Mouse (Mus musculus) brain, embryonic 14.5 days (tissue): ENCODE measurements around the gene Olfm3. TPM values are rescaled to one million over a fixed set of nuclear protein-coding genes. Genes with fewer than 3 reads are reported as not detected.

Experiments
- DNase-seq: peaks from one replicate; pipeline ENCODE4 v3.0.0-alpha.2; 2011; ENCODE audit warnings: low read depth
- CTCF ChIP-seq: fragments of 200-500 bp; IDR thresholded peaks from 2 replicates; pipeline ENCODE4 v1.5.1; 2012; ENCODE audit warnings: inconsistent platforms, mild to moderate bottlenecking, moderate library complexity, borderline replicate concordance; ENCODE audit not compliant: insufficient read depth, insufficient read length; ENCODE audit errors: extremely low read depth
- POLR2A ChIP-seq: fragments of 200-500 bp; IDR thresholded peaks from 2 replicates; pipeline ENCODE4 v1.6.1; 2012; ENCODE audit warnings: mild to moderate bottlenecking, inconsistent platforms, borderline replicate concordance; ENCODE audit not compliant: poor library complexity, insufficient read depth, insufficient read length, severe bottlenecking; ENCODE audit errors: extremely low read depth
- polyA plus RNA-seq: library from polyadenylated mRNA; depleted of rRNA; stranded (reverse); fragments of >200 nt; gene quantifications from 2 replicates; pipeline ENCODE4 v1.2.3, GENCODE M21; 2012

Olfm3 gene
- polyA plus RNA-seq, 1 experiment: 6.7 TPM

DNA sequence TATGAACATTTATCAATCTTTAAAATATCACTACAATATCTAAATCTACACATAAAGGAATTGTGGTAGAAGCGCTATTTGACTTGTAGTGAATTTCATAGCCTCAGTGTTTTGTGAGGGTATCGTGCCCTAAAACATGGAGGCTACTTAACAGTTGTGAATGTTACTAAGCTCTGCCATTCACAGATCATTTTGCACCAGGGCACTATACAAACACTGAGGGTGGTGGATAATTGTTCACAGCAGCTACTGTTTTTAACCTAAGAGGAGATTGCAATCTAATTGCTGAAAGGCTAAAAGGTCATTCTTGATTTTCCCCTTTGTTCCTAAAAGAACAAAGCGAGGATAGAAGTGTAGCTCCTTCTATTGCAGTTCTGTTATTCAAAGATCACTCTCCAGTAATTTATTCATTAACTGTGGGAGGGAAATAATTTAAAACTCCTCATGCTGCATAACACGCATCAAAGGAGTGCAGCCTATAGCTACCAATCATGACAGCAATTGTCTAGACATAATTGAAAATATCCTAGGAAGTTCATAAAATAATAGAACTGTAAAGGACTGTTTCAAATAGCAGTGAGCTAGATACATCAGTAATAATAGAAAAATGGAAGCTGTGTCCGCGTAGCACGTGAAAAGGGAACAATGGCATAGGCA lies 55.6 kb downstream of the Olfm3 start:
- DNase-seq: peak; percentile 41
- TF ChIP-seq POLR2A (no peak), CTCF (no peak)

DNA sequence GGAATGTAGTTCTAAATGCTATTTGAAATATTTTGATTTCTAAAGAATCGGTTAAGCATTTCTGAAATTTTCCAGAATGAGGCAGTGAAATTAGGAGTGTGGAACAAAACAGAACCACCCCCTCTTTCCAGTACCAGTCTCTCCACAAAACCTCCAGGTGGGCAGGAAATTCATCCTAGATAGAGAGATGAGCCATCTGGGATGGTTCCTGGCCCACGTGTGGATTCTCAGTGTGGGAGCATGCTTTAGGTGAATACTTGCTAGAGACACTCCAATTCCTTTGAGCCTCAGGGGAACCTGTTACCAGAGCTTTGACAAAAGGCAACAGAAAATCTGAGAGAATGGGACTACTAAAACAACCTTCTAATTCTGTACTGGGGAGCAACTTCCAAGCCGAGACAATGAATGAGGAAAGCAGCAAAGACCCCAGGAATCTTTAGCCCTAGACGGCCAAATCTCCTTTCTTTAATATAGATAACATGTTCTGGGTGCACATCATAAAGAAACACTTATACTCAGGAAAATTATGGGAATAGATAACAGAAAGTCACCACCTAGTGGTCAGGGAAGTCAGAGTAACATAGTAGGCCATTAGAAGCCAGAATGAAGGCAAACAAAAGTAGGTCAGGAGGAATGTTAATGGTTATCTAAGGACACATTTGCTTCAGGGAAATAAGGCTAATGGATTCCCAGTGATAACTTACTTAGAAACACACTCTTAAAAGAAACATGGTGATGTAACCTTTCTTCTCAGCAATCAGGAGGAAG lies 58.6 kb downstream of the Olfm3 start:
- TF ChIP-seq CTCF (no peak), POLR2A (no peak)
- DNase-seq: no peak

DNA sequence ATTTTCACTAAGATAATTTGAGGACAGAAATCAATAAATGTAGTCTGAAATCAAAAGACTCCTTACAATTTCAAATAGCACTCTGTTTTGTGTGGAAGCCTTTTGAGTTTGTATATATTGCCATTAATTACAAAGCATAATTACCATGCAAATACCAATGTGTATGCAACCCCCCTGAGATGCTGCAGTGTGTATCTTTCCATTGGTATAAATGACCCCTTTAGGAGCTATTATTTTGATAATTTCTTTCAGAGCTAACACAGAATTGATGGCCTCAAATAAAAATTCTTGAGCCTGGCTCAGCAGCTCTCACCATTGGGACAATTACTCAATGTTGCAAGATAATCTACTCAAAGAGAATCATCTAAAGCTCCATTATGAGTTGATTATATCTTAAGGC lies 67.3 kb downstream of the Olfm3 start:
- no peak for TF ChIP-seq CTCF
- no peak for DNase-seq

DNA sequence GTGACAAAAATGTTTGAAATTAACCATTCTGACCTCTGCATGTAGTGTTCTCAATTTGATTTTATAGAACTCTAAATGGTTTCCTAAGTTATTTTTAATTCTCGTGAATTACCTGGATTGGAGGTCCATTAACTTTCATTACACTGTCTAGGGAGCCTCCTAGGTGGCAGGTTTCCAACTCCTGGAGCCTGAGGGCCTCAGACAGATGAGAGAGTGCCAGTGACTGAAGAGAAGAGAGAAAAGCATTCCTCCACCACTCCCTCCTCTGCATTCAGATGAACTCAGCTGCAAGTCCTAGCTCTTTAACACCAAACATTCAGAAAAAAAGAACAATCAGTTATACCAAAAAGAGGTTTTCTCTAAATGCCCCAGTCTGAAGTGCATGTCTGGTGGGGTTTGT lies 68.6 kb downstream of the Olfm3 start:
- peak; percentile 42 for DNase-seq
- TF ChIP-seq POLR2A: no peak

DNA sequence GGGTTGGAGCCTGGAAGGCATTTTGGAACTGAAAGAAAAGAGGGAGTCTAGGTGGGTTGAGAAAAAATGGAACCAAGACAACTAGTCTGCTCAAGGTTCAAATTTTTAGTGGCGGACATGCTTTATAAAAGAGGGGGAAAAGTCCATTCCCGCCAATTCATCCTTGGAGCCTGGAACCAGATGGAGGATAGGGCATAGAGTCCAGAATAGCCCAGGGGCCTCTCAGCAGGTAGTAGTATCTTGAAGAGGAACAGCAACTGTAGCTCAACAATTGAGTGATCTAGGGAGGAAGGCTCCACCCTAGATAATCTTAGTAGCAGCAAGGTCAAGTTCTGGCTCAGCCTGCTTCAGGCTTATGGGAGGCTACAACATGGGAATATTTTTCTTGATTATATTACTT lies 87.0 kb downstream of the Olfm3 start:
- DNase-seq: no peak

DNA sequence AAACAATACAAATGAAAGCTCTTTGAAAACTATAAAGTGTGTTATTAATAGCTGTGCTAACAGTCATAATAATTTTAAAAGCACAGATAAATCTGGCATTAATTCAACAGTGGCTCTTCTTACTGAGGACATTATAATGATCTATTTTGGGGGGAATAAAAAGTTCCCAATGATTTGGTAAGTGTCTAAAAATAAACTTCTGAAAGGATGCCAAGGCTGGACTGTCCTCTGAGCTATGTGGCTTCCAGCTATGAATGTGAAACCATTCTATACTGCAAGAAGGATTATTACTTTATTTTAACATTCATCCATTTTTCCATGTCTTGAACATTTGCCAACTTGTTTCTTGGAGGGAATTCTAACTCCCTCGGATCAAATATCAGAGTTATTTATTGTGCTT lies 92.1 kb downstream of the Olfm3 start:
- TF ChIP-seq POLR2A (no peak), CTCF (no peak)
- DNase-seq: no peak

More for the DNA sequence above, 87.0 kb downstream of the Olfm3 start:
- no peak for TF ChIP-seq CTCF
- no peak for TF ChIP-seq POLR2A

DNA sequence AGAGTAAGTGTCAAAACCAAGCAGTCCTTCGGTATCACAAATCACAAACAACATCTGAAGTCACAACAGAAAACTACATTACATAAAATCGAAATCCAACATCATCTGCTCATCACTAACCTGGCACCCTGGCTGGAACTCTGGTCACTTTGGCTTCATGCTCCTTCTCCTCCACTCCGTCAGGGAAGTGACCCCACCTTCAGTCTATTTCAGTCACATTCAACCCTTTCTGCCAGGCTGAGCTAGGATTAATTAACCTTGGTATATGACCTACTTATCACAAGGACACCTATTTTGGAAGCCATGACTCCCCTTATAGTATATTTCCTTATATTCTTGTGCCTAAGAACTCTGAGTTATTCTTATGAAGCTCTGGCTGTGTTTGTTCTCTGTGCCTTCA lies 123.7 kb downstream of the Olfm3 start:
- no peak for TF ChIP-seq CTCF
- TF ChIP-seq POLR2A: no peak

DNA sequence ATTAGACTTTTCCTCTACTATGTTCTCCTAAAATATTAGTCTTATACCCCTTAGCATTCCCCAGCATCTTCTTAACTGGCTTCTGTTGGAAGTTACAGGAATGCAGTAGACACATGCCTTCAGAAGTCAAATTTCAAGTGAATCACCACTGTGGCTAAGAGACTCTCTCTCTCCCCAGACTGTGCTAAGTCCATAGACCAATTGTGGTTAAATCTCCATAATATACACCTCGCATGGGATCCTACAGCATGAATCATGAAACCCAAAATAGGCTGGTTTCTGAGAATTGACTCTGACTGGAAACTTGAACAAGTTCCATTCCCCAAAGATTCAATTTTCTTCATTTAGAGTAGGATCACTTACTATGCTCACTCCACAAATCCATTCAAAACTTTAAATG lies 124.2 kb downstream of the Olfm3 start:
- no peak for TF ChIP-seq POLR2A
- TF ChIP-seq CTCF: no peak
- DNase-seq: no peak

More for the DNA sequence above, 123.7 kb downstream of the Olfm3 start:
- no peak for DNase-seq

DNA sequence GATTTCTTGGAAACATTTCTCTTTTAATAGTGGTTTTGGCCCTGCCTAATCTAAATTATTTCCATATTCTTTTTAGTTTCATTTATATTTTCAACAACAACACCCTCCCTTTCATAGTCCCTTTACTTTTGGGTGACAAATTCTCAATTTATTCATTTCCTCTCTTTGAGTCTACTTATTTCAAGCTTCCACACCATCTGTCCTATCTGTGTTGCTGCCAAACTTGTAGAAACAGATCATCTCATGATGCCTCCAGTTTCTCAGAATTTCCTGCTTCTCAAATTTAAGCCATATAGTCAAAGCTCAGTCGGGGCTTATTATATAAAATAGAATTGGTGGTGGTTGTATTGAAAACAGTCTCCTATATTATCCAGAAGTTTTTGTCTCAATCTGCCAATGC lies 124.7 kb downstream of the Olfm3 start:
- peak; percentile 35 for DNase-seq
- TF ChIP-seq CTCF: no peak

DNA sequence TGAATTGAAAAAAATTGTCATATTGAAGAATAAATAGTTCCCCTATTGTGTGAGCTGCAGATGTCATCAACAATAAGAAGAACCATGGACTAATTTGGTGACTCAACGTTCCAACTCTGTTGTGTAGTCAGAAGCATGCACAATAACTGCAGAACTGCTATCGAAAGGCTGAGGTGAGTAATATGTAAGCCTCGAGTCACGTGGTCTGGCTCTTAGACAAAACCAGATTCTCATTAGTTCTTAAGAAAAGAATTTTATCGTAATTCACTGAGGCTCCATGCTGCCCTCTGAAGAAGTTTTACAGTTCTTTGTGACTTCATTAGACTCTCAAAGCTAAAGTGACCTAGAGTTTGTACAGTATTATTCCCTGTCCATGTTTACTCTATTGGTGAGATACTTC lies 145.2 kb downstream of the Olfm3 start:
- DNase-seq: no peak
- TF ChIP-seq CTCF (no peak), POLR2A (no peak)

DNA sequence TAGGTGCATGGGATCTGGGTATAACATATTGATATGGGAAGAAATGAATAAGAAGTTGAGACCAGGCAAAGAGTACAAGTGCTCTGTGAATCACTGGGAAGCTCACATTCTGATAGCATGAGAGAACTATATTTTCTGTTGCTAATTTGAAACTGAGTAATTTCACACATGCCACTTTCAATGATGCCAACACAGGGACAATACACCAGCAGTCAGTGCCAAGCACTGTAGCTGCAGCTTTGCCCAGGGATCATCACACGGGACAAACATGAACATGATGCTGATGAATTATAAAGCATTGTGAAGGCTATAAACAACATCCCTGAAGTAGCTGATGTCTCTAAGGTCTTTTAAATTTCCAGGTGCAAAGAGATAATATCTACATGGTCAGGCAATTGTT lies 161.0 kb downstream of the Olfm3 start:
- no peak for DNase-seq
- TF ChIP-seq CTCF: no peak
- no peak for TF ChIP-seq POLR2A

DNA sequence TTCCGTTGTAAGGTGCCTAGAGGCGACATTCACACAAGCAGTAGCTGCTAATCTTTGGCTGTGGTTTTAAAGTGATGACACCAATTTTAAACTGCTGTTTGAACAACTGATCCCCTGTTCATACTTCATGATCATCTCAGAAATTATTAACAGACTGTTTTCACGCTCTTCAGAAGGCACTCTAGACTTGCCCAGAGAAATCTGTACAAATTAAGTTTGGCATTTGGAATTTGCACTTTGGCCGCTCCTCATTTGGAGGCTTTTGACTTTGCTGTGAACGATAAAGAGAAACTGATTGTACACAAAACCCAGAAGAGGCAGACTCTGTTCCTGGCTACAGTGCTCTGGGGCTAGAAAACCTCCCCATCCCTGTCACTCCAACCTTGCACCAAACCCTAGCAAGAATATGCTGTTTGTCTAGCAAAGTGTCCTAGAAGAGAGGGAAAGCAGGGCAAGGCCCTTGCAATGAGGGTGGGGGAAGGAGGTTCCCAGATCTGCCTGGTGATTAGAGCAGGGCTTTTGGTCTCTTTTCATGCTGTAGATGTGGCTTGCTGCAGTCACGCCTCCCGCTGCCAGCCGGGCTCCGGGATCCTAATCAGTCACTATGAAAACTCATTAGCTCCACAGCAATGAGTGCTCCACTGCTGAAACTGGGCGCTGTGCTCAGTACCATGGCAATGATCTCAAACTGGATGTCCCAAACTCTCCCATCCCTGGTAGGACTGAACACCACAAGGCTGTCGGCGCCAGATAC lies 176.7 kb downstream of the Olfm3 start:
- no peak for TF ChIP-seq CTCF
- no peak for TF ChIP-seq POLR2A
- peak; percentile 64 for DNase-seq
